Mouse (Mus musculus) kidney, adult 2 months (tissue): ENCODE results near the gene Stk11ip. TPM values are rescaled to one million over a fixed set of nuclear protein-coding genes. Genes with fewer than 3 reads are reported as not detected.

Experiments used
- DNase-seq: peaks from one replicate; pipeline ENCODE4 v3.0.0; 2021
- H3K27ac ChIP-seq: fragments of 200-500 bp; 2 replicates; pipeline ENCODE4 v1.5.1; 2012; ENCODE audit warnings: low read depth, low read length, control low read depth, inconsistent platforms; ENCODE audit not compliant: insufficient read depth
- H3K27me3 ChIP-seq: fragments of 200-500 bp; replicated peaks from 2 replicates; pipeline ENCODE4 v1.6.1; 2012; ENCODE audit warnings: mild to moderate bottlenecking, moderate library complexity, low read length, inconsistent platforms; ENCODE audit not compliant: control insufficient read depth, insufficient read depth
- H3K36me3 ChIP-seq: fragments of 200-500 bp; 2 replicates; pipeline ENCODE4 v1.6.1; 2012; ENCODE audit warnings: mild to moderate bottlenecking, moderate library complexity, low read length, inconsistent platforms; ENCODE audit not compliant: control insufficient read depth, insufficient read depth
- H3K4me1 ChIP-seq: fragments of 200-500 bp; 2 replicates; pipeline ENCODE4 v1.6.1; 2011; ENCODE audit warnings: low read length; ENCODE audit not compliant: control insufficient read depth, insufficient read depth
- H3K4me3 ChIP-seq: fragments of 200-500 bp; 2 replicates; pipeline ENCODE4 v1.5.1; 2011; ENCODE audit warnings: mild to moderate bottlenecking, low read depth, low read length, control low read depth; ENCODE audit not compliant: insufficient read depth
- CTCF ChIP-seq: fragments of 200-500 bp; conservative IDR thresholded peaks from 2 replicates; pipeline ENCODE4 v1.5.1; 2011; ENCODE audit warnings: low read depth, mild to moderate bottlenecking, control low read depth, low read length, moderate library complexity, mixed read lengths; ENCODE audit not compliant: insufficient read depth, insufficient read length
- POLR2A ChIP-seq: fragments of 200-500 bp; IDR thresholded peaks from one replicate; pipeline ENCODE4 v1.6.1; 2011; ENCODE audit warnings: low read depth, low read length, control low read depth
- WGBS: fragments of 180-500 bp; shearing (Covaris S2); methylation state at CpG from one replicate; pipeline ENCODE4 v1.1.7; 2018; 5-methylcytosine and 5-hydroxymethylcytosine counted together
- polyA plus RNA-seq: library from polyadenylated mRNA; depleted of rRNA; stranded (reverse); fragments of >200 nt; gene quantifications from 2 replicates; pipeline ENCODE4 v1.2.3, GENCODE M21; 2012

Stk11ip gene
- polyA plus RNA-seq, 1 experiment = 15.5 TPM

- Histone ChIP-seq H3K4me1 (no peaks in the 10 kb centered on the region), H3K36me3 (no peaks in the 10 kb centered on the region), H3K27me3 (no peaks in the 10 kb centered on the region), H3K27ac (no peak overlapping the region), H3K4me3 (no peak overlapping the region)
- TF ChIP-seq CTCF (peak; percentile 75), POLR2A (no peak)
- WGBS = 40% methylated on average over 12 of the region's 12 CpGs
- DNase-seq = peak; percentile 56
These were observed 26.3 kb upstream of the Stk11ip start for GRCm38 (mm10) chr1:75494878-75495548.

GRCm38 (mm10) chr1:75498897-75499296, 22.4 kb upstream of the Stk11ip start:
- Histone ChIP-seq H3K4me1 (no peaks in the 10 kb centered on the region), H3K27ac (no peak overlapping the region), H3K27me3 (no peaks in the 10 kb centered on the region), H3K4me3 (no peak overlapping the region), H3K36me3 (no peaks in the 10 kb centered on the region)
- WGBS = 89% methylated on average over 4 of the region's 4 CpGs
- DNase-seq = no peak
- no peak for TF ChIP-seq POLR2A
- no peak for TF ChIP-seq CTCF

- WGBS = 82% methylated on average over 7 of the region's 7 CpGs
- no peak for DNase-seq
- no peaks in the 10 kb centered on the region for H3K27me3 ChIP-seq
- H3K27ac ChIP-seq = no peak overlapping the region
- H3K4me1 ChIP-seq = no peaks in the 10 kb centered on the region
- no peak overlapping the region for H3K4me3 ChIP-seq
- TF ChIP-seq POLR2A (no peak), CTCF (0 out of 2 replicates have a peak, but pooled peaks have one; percentile 25)
- no peaks in the 10 kb centered on the region for H3K36me3 ChIP-seq
These were observed 21.9 kb upstream of the Stk11ip start for GRCm38 (mm10) chr1:75499441-75499840.

- no peaks in the 10 kb centered on the region for H3K27me3 ChIP-seq
- H3K4me1 ChIP-seq = no peaks in the 10 kb centered on the region
- no peak overlapping the region for H3K27ac ChIP-seq
- TF ChIP-seq POLR2A (no peak), CTCF (no peak)
- no peak for DNase-seq
- WGBS = 98% methylated on average over 9 of the region's 9 CpGs
- no peak overlapping the region for H3K4me3 ChIP-seq
- no peaks in the 10 kb centered on the region for H3K36me3 ChIP-seq
These were observed 19.4 kb upstream of the Stk11ip start for GRCm38 (mm10) chr1:75501905-75502304.

- no peaks in the 10 kb centered on the region for H3K27me3 ChIP-seq
- DNase-seq = no peak
- H3K36me3 ChIP-seq = no peaks in the 10 kb centered on the region
- 88% methylated on average over 25 of the region's 25 CpGs for WGBS
- TF ChIP-seq CTCF (no peak), POLR2A (no peak)
- H3K27ac ChIP-seq = no peak overlapping the region
- no peaks in the 10 kb centered on the region for H3K4me1 ChIP-seq
- H3K4me3 ChIP-seq = no peak overlapping the region
These were observed 18.2 kb upstream of the Stk11ip start for GRCm38 (mm10) chr1:75502945-75503650.

GRCm38 (mm10) chr1:75503651-75503980, 17.7 kb upstream of the Stk11ip start:
- TF ChIP-seq POLR2A = no peak
- TF ChIP-seq CTCF = no peak
- WGBS = 87% methylated on average over 23 of the region's 23 CpGs
- no peaks in the 10 kb centered on the region for H3K4me1 ChIP-seq
- DNase-seq = no peak
- H3K36me3 ChIP-seq = no peaks in the 10 kb centered on the region
- H3K27ac ChIP-seq = no peak overlapping the region
- no peak overlapping the region for H3K4me3 ChIP-seq
- no peaks in the 10 kb centered on the region for H3K27me3 ChIP-seq

GRCm38 (mm10) chr1:75504256-75505045, 16.9 kb upstream of the Stk11ip start:
- no peak overlapping the region; the same call in 1 of the 2 replicates for H3K4me3 ChIP-seq
- 79% methylated on average over 9 of the region's 9 CpGs for WGBS
- TF ChIP-seq CTCF (no peak), POLR2A (no peak)
- no peak overlapping the region for H3K27ac ChIP-seq
- H3K36me3 ChIP-seq = no peaks in the 10 kb centered on the region
- no peaks in the 10 kb centered on the region for H3K27me3 ChIP-seq
- no peaks in the 10 kb centered on the region for H3K4me1 ChIP-seq
- DNase-seq = no peak
